Mouse (Mus musculus): ENCODE measurements around the gene Ilkap. TPM values are rescaled to one million over a fixed set of nuclear protein-coding genes. Genes with fewer than 3 reads are reported as not detected.

Ilkap gene
- polyA plus RNA-seq (2011; ENCODE audit: insufficient read length, low read depth, missing spikeins), result 64.5 and 66.5 TPM in 2 replicates

DNA sequence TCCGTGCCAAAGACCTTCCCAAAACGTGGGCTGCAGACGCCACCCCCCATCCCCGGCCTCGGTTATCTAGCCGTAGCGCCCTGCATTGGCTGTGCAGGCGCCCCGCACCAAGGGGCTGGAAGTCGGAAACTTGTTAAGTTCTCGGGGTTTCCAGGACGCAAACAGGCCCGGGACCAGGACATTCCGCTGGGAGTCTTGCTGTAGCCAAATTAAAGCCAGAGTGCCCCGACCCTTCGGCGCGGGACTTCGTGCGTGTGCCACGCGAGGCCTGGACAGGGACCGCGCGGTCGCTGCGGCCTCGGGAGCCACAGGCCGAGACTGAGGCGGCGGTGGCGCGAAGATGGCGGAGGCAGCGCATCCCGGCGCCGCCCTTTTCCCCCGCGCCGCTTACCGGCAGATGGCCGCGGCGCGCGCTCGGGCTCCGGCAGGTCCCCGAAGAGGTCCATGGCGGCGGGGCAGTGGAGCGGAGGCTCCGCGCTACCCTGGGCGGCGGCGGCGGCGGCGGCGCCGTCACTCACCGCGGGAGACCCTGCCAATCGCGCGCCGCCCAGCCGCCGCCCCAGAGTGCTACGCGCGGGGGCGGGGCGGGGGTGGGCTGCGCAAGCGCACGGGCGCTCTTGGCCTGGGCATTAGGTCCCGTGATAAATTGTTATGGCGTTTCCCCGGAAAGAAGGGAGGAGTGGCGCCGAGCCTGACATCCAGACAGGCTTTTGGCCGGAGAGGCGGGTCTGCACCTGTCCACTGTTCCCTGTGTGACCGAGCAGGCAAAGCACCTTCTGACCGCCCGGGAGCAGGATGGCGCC, at the start of gene Ilkap:
TSS of gene Ilkap (minus strand) at position 556 of the 803 bp plus-strand sequence.
- TF ChIP-seq CTCF (IDR thresholded peaks at IDR 0.05; ENCODE audit: borderline replicate concordance, insufficient read depth, low read length) (no peak), POLR2A (IDR thresholded peaks at IDR 0.05; ENCODE audit: low read depth, low read length) (peak; percentile 85)
- Histone ChIP-seq H3K4me3 (ENCODE audit: insufficient read depth, low read length) (peak within 1 kb of the TSS; percentile 91), H3K4me1 (ENCODE audit: control insufficient read depth, insufficient read depth, low read length) (peaks cover 2% of the 10 kb centered on the region; the same call in 1 of the 2 replicates), H3K27ac (ENCODE audit: insufficient read depth, low read length) (0 out of 2 replicates have a peak within 1 kb of the TSS, but pooled peaks have one; percentile 10)

DNA sequence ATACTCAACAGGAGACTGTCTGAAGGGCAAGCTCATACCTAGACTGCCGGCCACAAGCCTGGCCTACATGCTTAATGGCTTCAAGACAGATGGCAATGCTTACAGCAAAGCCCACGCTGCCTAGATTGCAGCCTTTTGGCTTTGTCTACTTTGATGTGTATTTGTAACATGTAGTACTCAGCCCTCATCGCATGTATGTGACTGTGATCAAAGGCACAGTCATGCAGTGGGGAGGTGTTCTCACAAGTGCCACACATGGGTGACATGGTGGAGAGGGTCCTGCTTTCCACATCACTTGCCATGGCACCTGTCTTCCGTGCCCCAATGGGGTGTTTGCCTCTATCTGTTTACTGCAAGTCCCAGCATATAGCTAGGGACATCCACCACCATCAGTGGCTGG, 47.9 kb upstream of the Ilkap start:
- peak overlapping the region; percentile 1; the same call in 1 of the 2 replicates for H3K27ac ChIP-seq (ENCODE audit: insufficient read depth, low read length)
- no peak for TF ChIP-seq CTCF (IDR thresholded peaks at IDR 0.05; ENCODE audit: borderline replicate concordance, insufficient read depth, low read length)
- no peak for TF ChIP-seq POLR2A (IDR thresholded peaks at IDR 0.05; ENCODE audit: low read depth, low read length)
- H3K4me3 ChIP-seq (ENCODE audit: insufficient read depth, low read length), result no peak overlapping the region
- peaks cover 5% of the 10 kb centered on the region for H3K4me1 ChIP-seq (ENCODE audit: control insufficient read depth, insufficient read depth, low read length)

DNA sequence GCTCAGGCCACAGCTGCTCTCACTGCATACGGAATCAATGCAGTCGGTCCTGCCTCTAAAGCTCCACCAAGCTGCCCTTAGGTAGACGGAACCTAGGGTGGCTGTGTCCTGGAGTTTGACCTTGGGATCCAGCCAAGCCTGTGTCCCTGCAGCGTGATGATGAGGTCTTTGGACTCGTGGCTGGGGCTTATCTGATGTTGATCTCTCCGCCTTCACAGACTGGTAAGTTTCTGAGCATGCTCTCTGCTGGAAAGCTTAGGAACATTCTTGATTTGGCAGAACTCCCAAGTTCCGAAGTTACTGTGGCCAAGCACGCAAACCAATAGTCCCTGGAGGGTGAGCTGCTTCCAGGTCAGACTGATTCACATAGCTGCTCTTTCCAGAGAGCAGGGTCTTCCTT, 47.4 kb upstream of the Ilkap start:
- no peak overlapping the region for H3K4me3 ChIP-seq (ENCODE audit: insufficient read depth, low read length)
- peaks cover 5% of the 10 kb centered on the region for H3K4me1 ChIP-seq (ENCODE audit: control insufficient read depth, insufficient read depth, low read length)
- H3K27ac ChIP-seq (ENCODE audit: insufficient read depth, low read length), result no peak overlapping the region
- no peak for TF ChIP-seq CTCF (IDR thresholded peaks at IDR 0.05; ENCODE audit: borderline replicate concordance, insufficient read depth, low read length)
- TF ChIP-seq POLR2A (IDR thresholded peaks at IDR 0.05; ENCODE audit: low read depth, low read length), result no peak

DNA sequence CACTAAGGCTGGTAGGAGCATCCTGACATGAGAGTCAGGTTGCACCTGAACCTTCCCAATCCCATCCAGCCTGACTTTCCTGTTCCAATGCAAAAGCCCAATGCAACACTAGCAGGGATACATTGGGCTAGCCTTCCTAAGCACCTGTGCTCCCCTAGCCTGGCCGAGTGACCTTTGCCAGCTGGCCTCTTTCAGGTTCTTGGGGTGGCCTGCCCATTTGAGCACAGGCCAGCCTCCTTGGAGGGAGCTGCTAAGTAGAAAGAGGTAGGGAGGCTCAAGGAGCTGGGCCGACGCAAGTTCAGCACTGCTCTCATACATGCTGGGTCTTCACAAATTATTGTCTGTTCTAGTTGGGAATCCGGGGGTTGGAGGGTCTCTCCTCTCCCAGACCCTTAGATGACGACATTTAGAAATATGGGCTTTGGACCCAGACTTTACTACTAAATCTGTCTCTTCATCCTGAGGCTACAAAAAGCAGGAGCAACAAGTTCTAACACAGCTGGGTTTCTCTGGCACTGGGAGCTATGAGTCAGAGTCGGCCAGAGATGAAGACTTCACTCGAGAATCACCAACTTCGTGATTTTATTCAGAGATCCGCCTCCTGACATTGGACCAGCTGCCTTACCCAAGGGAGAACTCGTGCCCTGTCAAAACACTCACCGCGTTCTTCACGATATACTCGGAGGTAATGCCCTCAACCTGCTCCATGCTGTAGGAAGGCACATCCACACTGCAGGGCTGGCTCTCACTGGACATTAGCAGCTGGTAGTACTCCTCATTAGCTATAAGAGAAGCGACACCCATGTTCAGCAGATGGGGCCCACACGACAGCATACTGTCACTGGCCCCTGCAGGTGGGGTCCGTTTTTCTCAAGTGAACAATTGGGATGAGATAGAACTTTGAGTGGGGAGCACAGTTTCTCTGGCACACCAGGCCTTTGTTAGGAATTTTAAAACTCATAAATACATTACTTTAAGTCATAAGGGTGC, 46.5 kb upstream of the Ilkap start:
- no peak for TF ChIP-seq POLR2A (IDR thresholded peaks at IDR 0.05; ENCODE audit: low read depth, low read length)
- no peak for TF ChIP-seq CTCF (IDR thresholded peaks at IDR 0.05; ENCODE audit: borderline replicate concordance, insufficient read depth, low read length)
- no peak overlapping the region for H3K4me3 ChIP-seq (ENCODE audit: insufficient read depth, low read length)
- no peak overlapping the region for H3K27ac ChIP-seq (ENCODE audit: insufficient read depth, low read length)
- H3K4me1 ChIP-seq (ENCODE audit: control insufficient read depth, insufficient read depth, low read length), result peaks cover 5% of the 10 kb centered on the region

DNA sequence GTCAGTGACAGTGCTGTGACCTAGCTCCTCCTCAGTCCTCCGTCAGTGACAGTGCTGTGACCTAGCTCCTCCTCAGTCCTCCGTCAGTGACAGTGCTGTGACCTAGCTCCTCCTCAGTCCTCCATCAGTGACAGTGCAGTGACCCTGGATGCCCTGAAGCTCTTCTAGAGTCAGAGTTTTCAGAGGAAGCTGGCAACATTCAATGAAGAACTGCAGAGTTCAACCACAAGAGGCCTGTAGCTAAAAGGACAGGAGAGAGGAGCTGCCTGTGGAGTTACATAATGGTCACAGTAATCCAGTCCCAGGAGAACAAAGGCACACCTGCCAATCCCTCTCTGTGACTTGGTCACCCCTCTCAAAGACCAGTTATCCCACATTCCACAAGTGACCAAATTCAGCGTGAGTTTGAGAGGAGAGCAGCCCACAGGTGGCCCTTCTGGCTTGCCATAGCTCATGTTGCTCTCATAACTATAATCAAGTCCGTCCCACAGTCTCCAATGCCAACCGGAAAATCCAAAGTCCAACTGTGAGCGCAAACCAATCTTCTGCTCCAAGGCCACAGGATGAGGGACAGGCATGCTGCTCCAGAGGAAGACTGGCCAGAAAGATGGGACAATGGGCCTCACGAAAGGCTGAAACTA, 43.9 kb upstream of the Ilkap start:
- TF ChIP-seq POLR2A (IDR thresholded peaks at IDR 0.05; ENCODE audit: low read depth, low read length) (no peak), CTCF (IDR thresholded peaks at IDR 0.05; ENCODE audit: borderline replicate concordance, insufficient read depth, low read length) (no peak)
- H3K27ac ChIP-seq (ENCODE audit: insufficient read depth, low read length), result no peak overlapping the region

DNA sequence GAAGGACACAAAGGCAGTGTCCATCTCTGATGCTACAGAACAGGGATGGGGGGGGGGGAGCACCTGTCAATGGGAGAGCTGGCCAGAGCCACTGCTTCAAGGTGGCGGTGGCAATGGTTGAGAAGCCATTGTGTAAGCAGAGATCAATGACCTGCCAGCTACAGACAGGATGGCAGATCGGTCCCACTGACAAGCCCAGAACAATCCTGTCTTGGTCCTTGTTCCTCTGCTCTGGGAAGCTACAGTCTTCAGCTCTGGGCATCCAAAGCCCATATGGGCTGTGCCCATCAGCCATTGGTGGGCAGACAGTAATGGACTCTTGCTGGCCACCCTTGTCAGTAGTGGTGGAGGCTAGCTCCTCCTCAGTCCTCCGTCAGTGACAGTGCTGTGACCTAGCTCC, 43.2 kb upstream of the Ilkap start:
- H3K4me1 ChIP-seq (ENCODE audit: control insufficient read depth, insufficient read depth, low read length), result peaks cover 8% of the 10 kb centered on the region
- no peak overlapping the region for H3K27ac ChIP-seq (ENCODE audit: insufficient read depth, low read length)
- no peak for TF ChIP-seq POLR2A (IDR thresholded peaks at IDR 0.05; ENCODE audit: low read depth, low read length)
- TF ChIP-seq CTCF (IDR thresholded peaks at IDR 0.05; ENCODE audit: borderline replicate concordance, insufficient read depth, low read length), result no peak
- no peak overlapping the region for H3K4me3 ChIP-seq (ENCODE audit: insufficient read depth, low read length)

More for the DNA sequence above, 43.9 kb upstream of the Ilkap start:
- Histone ChIP-seq H3K4me3 (ENCODE audit: insufficient read depth, low read length) (no peak overlapping the region), H3K4me1 (ENCODE audit: control insufficient read depth, insufficient read depth, low read length) (peaks cover 5% of the 10 kb centered on the region)

DNA sequence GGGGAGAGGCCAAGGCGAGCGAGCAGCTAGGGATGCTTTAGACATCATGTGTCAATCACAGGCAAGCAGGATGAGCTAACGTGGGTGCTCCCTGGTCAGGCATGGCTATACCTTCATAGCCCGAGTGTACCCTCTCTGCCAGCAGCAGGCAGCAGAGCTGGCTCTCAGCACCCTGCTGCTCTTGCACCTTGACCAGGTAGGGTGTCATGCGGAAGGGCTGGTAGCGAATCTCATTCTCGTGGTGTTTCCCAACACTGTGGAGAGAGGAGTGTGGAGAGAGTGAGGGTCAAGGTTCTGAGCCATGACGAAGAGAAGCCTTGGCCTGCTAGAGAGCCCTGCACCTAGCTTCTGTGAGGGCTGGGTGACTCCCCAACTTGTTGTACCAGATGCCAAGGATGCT, 41.2 kb upstream of the Ilkap start:
- peaks cover 8% of the 10 kb centered on the region for H3K4me1 ChIP-seq (ENCODE audit: control insufficient read depth, insufficient read depth, low read length)
- no peak overlapping the region for H3K27ac ChIP-seq (ENCODE audit: insufficient read depth, low read length)
- H3K4me3 ChIP-seq (ENCODE audit: insufficient read depth, low read length), result no peak overlapping the region
- no peak for TF ChIP-seq POLR2A (IDR thresholded peaks at IDR 0.05; ENCODE audit: low read depth, low read length)

DNA sequence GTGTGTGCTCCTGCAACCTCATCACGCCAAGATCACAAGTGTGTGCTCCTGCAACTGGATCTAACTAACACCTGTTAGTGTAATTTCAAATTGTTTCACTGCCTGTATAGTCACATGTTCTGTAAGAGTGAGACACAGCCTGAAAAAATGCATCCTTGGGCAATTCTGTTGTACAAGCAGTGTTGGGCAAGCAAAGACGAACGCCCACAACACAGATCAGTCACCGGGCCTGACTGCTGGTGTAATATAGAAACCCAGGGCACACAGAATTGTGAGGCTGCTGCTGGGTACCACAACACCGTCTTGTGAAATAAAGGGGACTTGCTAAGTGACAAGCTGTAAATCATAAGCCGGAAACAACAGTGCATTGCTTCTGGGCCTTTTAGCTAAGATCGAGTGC, 39.0 kb upstream of the Ilkap start:
- TF ChIP-seq CTCF (IDR thresholded peaks at IDR 0.05; ENCODE audit: borderline replicate concordance, insufficient read depth, low read length) (no peak), POLR2A (IDR thresholded peaks at IDR 0.05; ENCODE audit: low read depth, low read length) (no peak)
- Histone ChIP-seq H3K27ac (ENCODE audit: insufficient read depth, low read length) (no peak overlapping the region), H3K4me1 (ENCODE audit: control insufficient read depth, insufficient read depth, low read length) (peaks cover 8% of the 10 kb centered on the region), H3K4me3 (ENCODE audit: insufficient read depth, low read length) (no peak overlapping the region)

DNA sequence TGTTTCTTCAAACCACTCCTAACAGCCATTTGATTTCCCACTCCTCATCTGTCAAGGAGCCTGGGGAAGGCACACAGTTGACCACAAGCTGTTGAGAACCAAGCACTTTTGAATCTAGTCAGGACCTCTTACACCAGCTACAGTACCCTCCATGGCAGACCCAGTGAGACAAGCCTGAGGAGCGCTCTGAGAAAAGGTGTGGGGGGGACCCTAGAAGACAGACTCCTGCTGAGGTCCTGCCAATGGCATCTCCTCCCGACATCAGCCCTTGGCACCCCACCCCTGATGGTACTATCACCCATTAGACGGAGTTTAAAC, 38.4 kb upstream of the Ilkap start:
- TF ChIP-seq CTCF (IDR thresholded peaks at IDR 0.05; ENCODE audit: borderline replicate concordance, insufficient read depth, low read length) (no peak), POLR2A (IDR thresholded peaks at IDR 0.05; ENCODE audit: low read depth, low read length) (no peak)
- no peak overlapping the region for H3K27ac ChIP-seq (ENCODE audit: insufficient read depth, low read length)
- peaks cover 8% of the 10 kb centered on the region for H3K4me1 ChIP-seq (ENCODE audit: control insufficient read depth, insufficient read depth, low read length)
- H3K4me3 ChIP-seq (ENCODE audit: insufficient read depth, low read length), result no peak overlapping the region

Data from embryonic fibroblast, embryonic 13.5 days (primary cell).